Mouse (Mus musculus) G1E (cell line): ENCODE results near the gene Wdsub1.

Experiments
- CTCF ChIP-seq: IDR thresholded peaks from 2 replicates; pipeline ENCODE4 v1.5.1; 2012; ENCODE audit warnings: low read depth, low read length, inconsistent platforms, mixed read lengths
- GATA1 ChIP-seq: IDR thresholded peaks from 2 replicates; pipeline ENCODE4 v1.6.1; 2012; ENCODE audit warnings: borderline replicate concordance, low read length, inconsistent platforms, mixed read lengths
- GATA2 ChIP-seq: IDR thresholded peaks from 2 replicates; pipeline ENCODE4 v1.6.1; 2012; ENCODE audit warnings: low read depth, low read length, inconsistent platforms, borderline replicate concordance
- POLR2AphosphoS5 ChIP-seq: IDR thresholded peaks from 2 replicates; pipeline ENCODE4 v1.6.1; 2012; ENCODE audit warnings: low read depth, low read length, inconsistent platforms; ENCODE audit not compliant: insufficient replicate concordance
- TAL1 ChIP-seq: conservative IDR thresholded peaks from 2 replicates; pipeline ENCODE4 v1.6.1; 2012; ENCODE audit warnings: low read depth, low read length, inconsistent platforms, mixed read lengths

DNA sequence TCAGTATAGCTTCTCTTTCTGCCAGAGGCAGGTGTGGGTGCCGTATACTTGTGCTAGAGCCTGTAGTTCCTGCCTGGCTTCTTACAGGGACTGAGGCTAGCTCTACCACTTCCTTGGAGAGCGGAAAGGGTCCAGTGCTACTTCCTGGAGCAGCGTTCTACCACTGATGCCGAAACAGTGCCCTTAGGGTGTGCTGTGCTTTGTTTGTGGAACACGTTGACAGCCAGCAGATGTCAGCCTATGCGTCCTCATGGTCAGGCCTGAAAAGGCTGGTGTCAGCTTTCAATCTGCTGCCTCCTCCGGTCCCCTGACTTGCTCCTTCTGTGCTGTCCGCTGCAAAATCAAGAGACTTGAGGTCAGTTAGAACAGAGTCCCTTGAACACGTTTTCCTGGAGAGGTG is 52.2 kb downstream of the Wdsub1 start:
- no peak for TF ChIP-seq CTCF
- TF ChIP-seq TAL1 = no peak
- TF ChIP-seq GATA1 = no peak
- TF ChIP-seq POLR2AphosphoS5 = no peak
- TF ChIP-seq GATA2 = no peak
